Comparison of ENCODE assay signal across 13 mouse cellular contexts in the genomic region with DNA sequence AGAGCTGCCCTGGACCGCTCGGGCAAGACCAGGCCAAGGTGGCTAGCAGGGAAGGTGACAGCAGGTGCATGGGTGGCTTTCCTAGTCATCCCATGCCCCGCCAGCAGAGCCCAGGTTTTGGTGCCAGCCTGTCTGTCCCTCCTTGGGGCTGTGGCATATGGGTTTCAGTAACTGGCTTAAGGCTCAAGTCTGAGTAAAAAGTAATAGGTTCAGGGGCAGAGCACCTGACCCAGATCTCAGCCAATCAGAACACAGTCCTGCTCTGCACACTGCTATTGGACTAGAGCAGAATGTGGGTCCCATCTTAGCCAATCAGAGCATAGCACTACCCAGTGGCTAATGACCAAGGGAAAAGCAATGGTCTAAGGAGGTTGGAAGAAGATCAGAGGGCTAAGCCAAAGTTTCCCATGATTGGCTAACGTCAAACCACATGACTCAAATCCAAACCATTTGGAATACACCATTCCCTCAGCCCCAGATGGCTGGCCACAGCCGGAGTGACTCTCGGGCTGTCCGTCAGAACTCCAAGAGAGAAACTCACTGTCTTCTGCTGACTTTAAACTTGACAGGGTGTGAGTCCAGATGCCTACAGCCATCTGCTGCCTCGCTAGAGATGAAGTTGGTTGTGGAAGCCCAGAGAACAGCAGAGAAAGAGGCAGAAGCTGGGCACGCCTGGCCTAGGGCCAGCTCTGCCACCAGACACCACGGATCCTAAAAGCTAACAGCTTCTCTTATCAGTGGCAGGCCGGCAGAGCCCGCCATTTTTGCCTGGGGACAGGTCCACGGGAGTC.
DNase-seq lines count a peak whose midpoint lies in the region; ATAC-seq lines count a peak whose summit lies in the region.
"Had no signal": no experiment of that assay in that cellular context is flagged by ENCODE, and none has a peak within 500 bp of the region (broad histone marks: within the 10 kb centered on the region; RNA-seq: fewer than 3 reads in every experiment).

No protein-coding gene starts in this region.

- H3K9ac ChIP-seq in forebrain, embryonic 13.5 days, result no peak overlapping the region
- H3K9ac ChIP-seq in forebrain, embryonic 12.5 days, result no peak overlapping the region
- H3K9ac ChIP-seq: midbrain, embryonic 12.5 days; neural tube, embryonic 15.5 days had no signal

- H3K9me3 ChIP-seq in forebrain, embryonic 13.5 days (replicated peaks), result no peaks in the 10 kb centered on the region
- H3K9me3 ChIP-seq in forebrain, embryonic 12.5 days, result no peaks in the 10 kb centered on the region
- H3K9me3 ChIP-seq: midbrain, embryonic 12.5 days; neural tube, embryonic 15.5 days had no signal

- ATAC-seq in forebrain, embryonic 13.5 days, result peak; percentile 46
- ATAC-seq in forebrain, embryonic 12.5 days (ENCODE audit: low FRiP score), result no peak
- ATAC-seq in activated CD4-positive, CD25-positive, alpha-beta regulatory T cell, adult 4 months, result no peak
- ATAC-seq: Patski had no signal

- peak overlapping the region; percentile 57 for H3K27ac ChIP-seq in forebrain, embryonic 13.5 days
- no peak overlapping the region for H3K27ac ChIP-seq in forebrain, embryonic 12.5 days
- H3K27ac ChIP-seq: midbrain, embryonic 12.5 days; neural tube, embryonic 15.5 days had no signal

- no peak overlapping the region for H3K4me3 ChIP-seq in forebrain, embryonic 13.5 days
- no peak overlapping the region for H3K4me3 ChIP-seq in forebrain, embryonic 12.5 days (replicated peaks)
- H3K4me3 ChIP-seq: midbrain, embryonic 12.5 days; neural tube, embryonic 15.5 days had no signal

- H3K27me3 ChIP-seq in forebrain, embryonic 13.5 days, result no peaks in the 10 kb centered on the region
- H3K27me3 ChIP-seq in forebrain, embryonic 12.5 days, result no peaks in the 10 kb centered on the region
- H3K27me3 ChIP-seq: midbrain, embryonic 12.5 days; neural tube, embryonic 15.5 days; Patski had no signal

- peak; percentile 54 to 69 for DNase-seq in left cerebral cortex, adult 18-20 months (ENCODE audit: low spot score in 2 of 2)
- no peak for DNase-seq in left cerebral cortex, adult 11 months (ENCODE audit: low spot score)
- peak; percentile 73 for DNase-seq in cerebellum, adult 11 months
- DNase-seq in left cerebral cortex, postnatal 25 days (ENCODE audit: low spot score in 2 of 2), result peak; percentile 62 to 73
- no peak for DNase-seq in heart, adult 18-20 months
- DNase-seq: heart, postnatal 14 days; liver had no signal

- H3K36me3 ChIP-seq in forebrain, embryonic 13.5 days (ENCODE audit: poor library complexity, severe bottlenecking), result peaks cover 36% of the 10 kb centered on the region
- 0 out of 2 replicates have a peak, but pooled peaks cover 4% of the 10 kb centered on the region for H3K36me3 ChIP-seq in forebrain, embryonic 12.5 days (replicated peaks)
- H3K36me3 ChIP-seq: neural tube, embryonic 15.5 days had no signal

- no peak overlapping the region for H3K4me2 ChIP-seq in forebrain, embryonic 13.5 days
- no peak overlapping the region for H3K4me2 ChIP-seq in forebrain, embryonic 12.5 days
- H3K4me2 ChIP-seq: midbrain, embryonic 12.5 days; neural tube, embryonic 15.5 days had no signal

- WGBS in forebrain, embryonic 13.5 days, result 81% methylated on average over 13 of the region's 13 CpGs
- 87% methylated on average over 13 of the region's 13 CpGs for WGBS in forebrain, embryonic 12.5 days

- peaks cover 31% of the 10 kb centered on the region for H3K4me1 ChIP-seq in forebrain, embryonic 13.5 days
- H3K4me1 ChIP-seq in forebrain, embryonic 12.5 days, result peaks cover 18% of the 10 kb centered on the region

- intact Hi-C loops in left cerebral cortex, postnatal 25 days (cut with DNase I), result loop anchor here (5.0 kb wide), 1 partner anchor 35 kb away; no protein-coding TSS in a partner anchor

Comparison
In these comparisons a context has a peak if more than half of its experiments do, and no peak if none do; other contexts are left out.
1. DNase-seq: peak in left cerebral cortex, adult 18-20 months (2 of 2), cerebellum, adult 11 months (single experiment) and left cerebral cortex, postnatal 25 days (2 of 2); none in left cerebral cortex, adult 11 months (single experiment) and heart, adult 18-20 months (0 of 2).